Mouse (Mus musculus) right cerebral cortex, postnatal 4 days (tissue): Measurements from ENCODE around the gene Sem1.
"Not testable (repeated sequence)": the region's sequence is repeated elsewhere in the genome, so short reads cannot be mapped to it uniquely, and the experiment has no call there.

Experiments used
- DNase-seq: peaks from one replicate; pipeline ENCODE4 v3.0.0-alpha.2; 2022

Sem1 gene

DNA sequence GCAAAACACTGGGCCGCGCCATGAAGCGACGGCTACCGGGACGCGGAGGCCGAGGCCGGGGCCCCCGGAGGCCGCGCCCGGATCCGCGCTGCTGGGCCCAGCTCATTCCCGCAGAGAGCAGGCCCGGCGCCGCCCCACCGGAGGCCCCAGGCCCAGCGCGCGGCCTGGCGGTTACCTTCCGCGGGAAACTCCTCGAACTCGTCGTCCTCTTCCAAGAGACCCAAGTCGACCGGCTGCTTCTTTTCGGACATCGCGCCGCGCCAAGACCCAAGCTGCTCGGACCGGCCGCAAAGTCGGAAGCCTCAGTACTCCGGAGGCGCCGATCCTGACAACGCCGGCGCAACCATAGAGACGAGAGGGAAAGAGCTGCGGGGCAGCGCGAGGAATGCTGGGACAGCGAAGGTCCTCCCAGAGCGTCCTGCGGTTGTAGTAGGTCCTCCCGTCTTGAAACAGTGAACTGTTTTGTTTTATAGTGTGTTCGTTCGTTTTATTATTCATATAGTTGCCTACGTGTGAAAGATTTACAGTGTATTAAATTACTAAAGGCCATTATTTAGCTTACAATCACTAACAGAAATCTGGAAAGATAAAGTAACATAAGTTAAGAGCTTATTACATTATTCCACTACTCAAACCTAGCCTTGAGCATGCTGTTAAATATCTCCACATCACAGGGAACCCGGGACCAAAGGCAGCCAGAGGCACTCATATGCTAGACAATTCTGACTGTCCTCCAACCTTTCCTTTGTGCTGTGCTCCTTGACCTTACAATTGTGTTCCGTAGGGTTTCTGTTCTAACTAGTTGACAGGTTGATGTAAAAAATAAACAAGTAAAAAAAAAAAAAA, at the start of gene Sem1:
Gene Sem1, minus strand, starts transcription at position 360 of the 846 bp plus-strand sequence.
- peak; percentile 86 for DNase-seq

DNA sequence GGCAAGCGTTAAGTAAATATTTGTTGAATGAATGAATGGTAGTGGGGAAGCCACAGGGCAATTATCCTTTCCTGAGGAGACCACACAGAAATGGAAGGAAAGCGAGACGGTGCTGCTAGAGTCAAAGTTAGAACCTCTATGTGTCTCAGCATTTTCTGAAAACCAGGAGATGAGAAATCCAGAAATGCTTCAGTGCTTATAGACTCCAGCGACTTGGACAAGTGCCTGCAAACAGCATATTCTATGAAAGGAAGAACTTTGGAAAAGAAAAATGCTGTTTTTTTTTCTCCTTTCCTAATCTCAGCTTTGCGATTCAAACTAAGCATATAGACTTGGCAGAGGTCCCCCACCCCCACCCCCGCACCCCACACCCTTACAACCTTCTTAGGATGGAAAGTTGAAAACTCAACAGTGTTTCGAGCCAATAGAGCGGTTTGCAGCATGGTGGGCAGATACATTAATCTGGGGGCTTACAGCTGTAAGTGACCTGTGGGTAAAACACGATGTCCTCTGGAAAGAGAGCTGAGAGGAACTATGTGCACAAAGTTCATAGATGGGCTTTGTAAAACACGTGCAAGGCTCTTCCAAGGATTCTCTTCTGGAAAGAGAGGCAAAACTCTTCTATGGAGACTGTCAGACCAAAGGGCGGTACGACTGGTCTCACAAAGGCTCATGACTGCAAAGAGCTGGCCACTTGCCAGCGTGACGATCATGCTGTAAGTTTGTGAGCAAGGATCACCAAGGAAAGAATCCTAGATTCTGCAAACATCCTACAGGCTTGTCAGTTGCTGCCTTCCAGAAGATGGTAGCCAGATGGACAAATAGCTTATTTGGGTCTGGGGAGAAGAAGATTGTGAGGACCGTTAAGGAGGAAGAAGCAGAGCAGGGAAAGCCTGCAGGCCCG, 44.6 kb upstream of the Sem1 start:
- DNase-seq, result peak; percentile 34

DNA sequence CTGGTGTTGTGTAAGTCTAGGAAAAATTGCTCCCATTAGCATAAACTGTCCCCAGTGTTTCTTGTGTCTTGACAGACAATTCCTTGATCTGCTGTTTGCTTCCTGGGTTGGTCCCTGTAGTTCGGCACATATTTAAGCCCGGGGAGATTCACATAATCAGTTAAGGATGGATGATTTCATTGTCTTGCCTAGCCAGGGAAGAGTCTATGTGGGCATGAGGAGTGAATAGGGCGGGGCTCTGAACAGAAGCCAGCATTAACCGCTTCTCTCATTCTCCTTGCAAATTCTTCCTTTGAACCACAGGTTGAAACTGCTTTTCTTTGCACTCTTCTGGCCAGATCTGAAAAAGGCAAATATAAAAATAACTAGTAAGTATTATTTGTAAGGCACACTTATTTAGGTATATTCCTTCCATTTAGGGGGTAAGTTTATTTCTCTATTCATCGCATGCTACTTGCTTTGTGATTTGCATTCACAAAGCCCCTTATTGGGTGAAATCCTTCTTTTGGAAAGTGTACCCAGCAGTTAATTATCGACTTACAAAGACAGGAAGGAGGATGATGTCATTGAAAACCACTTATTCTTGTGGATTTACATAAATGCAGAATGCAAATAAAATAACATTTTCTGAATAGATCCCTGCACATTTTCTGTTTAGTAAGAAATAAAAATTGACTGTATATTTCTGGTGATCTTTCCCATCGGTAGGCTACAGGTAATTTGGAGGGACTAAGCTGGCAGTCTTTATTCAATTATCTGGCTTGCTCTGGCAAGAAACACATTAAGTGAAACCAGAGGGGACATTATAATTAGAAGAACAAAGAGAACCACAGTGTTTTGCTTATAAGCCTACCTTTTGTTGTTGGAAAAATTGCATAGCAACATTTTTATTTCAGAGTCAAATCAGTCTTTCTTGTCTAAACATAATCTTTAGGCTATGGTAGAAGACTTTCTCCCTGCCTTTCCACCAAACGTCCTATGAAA, 25.4 kb upstream of the Sem1 start:
- no peak for DNase-seq

DNA sequence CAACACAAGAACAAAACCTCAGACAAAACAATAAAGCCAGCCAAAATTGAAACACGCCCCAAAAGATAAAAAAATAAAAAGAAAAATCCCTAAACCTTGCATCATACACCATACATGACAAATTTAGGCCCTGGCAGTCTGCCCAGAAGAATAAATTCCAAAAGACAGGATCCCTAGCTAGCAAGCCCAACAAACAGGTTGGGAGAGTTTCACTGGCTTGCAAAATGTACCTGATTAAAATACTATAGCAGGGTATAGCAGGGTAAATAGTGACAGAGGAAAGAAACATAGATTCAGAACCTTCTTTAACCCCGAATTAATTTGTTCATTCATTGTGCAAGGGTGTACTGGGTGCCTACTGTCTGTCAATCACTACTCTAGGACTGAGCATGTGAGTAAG, 7.8 kb upstream of the Sem1 start:
- no peak for DNase-seq

DNA sequence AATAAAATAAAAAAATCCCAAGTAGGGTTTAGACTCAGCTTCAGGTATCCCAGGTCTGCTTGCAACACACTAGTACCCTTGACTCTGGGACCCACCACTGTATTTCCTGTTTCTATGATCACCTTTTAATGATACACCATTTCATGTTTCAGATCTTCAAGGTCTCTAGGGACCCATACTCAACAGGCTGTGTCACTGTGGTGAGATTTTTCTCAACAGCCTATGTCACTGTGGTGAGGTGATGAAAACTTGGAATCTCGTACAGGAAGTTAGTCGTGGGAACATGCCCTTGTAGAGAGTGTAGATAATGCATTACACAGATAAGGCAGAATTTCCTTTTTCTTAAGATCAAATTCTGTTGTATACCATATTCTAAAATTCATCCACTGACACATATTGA, 3.4 kb upstream of the Sem1 start:
- DNase-seq, result no peak

DNA sequence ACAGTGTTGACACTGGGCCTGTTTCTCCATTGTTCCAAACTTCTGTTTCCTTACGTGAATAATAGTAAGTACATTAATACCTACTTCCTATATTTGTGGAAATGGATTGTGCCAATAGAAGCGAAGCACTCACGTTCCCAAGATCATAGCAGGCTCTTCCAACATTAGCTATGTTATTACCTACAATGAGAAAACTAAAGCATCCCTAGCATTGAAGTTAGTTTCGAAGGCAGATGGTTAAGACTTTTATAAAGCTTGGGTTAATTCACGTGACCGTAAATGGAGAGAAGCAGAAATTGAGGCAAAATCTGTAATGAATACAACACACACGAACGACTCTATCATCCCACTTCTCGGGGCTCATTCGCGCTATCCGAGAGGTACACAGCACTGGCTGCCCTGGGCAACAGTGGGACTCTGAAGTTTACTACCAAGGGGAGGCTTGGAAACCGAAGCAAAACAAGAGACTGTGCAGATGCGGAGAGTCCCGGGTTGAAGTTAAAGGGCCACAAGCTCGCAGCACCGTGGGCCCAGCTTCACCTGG, 650 bp downstream of the Sem1 start:
- DNase-seq, result no peak

DNA sequence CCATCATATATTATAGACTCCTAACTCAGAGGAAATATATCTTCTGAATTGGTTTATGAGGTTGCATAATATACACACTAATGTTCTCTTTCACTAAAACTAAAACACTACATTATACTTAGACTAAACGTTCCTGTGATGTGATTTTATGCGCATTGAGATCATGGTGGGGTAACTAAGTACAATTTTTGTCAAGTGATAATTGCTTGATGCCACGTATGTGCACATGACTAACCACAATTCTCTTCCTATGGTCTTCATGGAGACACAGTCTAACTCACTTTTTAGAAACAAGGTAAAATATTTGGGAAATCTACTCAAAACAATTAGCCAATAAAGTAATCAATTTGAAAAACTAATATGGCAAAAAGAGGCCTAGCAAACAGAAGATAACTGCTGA, 1.2 kb downstream of the Sem1 start:
- no peak for DNase-seq

DNA sequence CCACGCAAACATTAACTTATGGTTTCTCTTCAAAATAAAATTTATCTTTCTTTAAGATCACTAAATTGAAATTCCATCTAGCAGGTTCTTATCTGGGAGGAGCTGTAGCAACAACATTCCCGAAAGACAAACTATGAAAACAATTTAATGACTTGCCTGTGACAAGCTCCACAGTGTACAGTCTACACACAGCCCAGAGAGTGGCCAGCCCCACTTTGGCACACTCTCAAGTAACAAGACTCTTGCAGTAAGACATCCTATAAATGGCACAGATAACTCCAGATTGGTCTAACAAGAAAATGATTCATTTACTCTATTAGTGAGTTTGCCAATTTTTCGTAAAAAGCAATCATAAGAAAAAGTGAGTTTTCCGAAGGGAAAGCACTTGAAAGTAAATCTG, 2.7 kb downstream of the Sem1 start:
- no peak for DNase-seq

DNA sequence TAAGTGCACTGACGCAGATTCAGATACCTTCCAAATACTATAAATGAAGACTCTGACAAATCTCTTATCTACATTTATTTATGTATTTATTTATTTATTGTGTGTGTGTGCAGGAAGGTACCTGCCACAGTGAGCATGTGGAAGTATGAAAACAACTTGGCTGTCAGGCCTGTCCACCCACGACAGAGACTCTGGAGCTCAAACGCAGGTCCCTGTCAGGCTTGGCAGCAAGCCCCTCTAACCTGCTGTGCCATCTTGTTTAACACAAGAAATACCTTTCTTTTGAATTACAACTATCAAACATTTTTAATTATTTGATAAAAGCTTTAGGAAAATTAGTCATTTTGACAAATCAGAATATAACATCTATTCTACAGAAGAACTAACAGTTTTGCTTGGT, 10.0 kb downstream of the Sem1 start:
- DNase-seq, result no peak

DNA sequence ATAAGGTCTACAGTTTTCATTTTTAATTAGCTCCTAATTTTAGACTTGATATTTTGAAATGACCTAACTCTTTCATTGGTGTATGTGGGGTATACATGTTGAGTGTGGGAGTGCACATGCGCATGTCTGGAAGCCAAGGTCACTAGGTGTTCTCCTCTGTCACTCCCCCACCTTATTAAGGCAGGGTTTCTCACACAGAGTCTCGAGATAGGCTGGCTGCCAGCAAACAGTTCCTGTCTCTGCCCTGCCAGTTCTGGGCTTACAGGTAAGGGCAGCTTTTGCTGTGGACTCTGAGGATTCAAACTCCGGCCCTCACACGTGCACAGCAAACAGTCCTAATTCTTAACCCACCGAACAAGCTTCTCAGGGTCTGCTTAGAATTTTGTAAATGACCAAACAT, 14.8 kb downstream of the Sem1 start:
- no peak for DNase-seq

DNA sequence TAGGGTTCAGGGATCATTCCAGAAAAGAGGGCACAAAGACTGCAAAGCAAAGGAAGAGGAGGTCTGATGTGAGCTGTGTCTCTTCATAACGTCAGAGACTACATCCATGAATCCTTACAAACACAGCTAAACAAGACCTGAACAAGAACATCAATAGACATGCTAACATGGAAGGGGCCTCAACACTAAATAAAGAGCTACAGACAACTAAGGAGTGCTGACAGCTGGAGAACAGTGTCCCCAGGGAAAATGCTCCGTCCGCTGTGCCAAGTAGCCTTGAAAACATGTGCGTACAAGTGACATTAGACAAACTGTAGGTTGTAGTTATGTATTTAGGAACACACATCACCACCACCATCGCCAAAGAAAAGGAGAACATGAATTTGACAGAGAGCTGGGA, 15.7 kb downstream of the Sem1 start:
- DNase-seq, result no peak

DNA sequence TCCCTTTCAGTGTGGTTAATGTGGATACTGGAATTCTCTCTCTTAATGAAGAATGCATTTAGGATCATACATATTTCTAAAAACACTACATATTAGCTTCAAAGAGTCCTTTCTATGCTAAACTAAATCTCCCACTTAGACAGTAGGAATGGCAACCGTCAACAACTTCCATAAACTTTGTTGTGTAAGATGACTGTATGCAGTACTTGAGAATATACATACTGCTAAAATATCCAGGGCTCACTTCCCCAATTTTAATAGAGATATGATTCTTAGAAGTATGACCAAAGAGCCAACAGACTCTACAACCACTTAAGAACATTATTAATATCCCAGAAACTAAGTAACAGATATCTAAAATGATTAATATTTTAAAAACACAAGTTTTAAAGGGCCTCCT, 20.8 kb downstream of the Sem1 start:
- DNase-seq, result no peak

DNA sequence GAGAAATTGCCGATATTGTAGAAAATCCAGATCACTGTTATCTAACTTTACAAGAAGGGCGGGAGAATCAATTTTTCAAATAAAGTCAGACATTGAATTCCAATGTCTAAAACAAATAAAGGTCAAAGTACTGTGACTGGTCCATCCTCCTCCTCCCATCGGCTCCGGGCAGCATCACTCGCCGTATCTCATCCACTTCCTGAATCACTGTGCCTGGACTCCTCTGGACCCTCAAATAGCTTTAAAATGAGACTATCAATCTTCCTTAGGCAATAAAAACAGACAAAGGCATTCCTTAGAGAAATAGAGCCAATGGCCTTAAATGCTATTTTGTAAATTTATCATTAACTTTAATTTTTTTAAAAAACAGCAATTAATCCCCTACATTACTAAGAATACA, 26.5 kb downstream of the Sem1 start:
- no peak for DNase-seq

DNA sequence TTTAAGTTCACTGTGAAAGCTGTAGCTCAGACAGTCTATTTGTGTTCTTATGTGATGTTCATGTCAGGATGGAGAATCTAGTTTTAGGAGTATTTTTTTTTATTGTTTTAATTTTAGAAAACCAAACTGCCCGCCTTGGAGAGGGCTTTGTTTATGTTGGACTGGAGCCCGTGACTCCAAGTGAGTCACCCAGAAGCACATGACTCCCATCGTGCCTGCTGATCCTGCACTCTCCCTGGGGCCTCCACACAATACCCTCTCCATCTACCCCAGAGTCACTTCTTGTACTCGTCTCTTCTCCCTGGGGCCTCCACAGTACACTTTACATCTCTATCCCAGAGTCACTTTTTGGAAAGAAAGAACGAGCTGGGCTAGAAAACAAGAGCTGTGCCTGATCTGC, 30.5 kb downstream of the Sem1 start:
- no peak for DNase-seq

DNA sequence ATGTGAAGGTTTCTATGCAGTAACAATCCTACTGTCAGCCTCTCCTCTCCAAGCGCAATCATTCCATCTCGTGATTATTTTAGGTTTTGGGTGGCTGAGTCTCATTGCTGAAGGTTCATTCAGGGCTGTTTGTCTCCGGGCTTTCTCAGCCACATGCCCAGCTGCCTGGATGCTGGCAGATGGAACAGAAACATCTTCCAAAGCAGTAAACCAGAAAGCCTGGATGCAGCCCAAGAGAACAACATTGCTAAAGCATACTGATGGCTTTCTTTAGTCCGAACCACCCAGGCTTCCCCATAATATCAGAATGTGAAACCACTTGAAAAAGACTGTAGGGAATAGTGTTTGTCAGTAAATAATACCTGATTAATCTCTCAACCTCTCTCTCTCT, 34.2 kb downstream of the Sem1 start:
- peak; percentile 26 for DNase-seq

DNA sequence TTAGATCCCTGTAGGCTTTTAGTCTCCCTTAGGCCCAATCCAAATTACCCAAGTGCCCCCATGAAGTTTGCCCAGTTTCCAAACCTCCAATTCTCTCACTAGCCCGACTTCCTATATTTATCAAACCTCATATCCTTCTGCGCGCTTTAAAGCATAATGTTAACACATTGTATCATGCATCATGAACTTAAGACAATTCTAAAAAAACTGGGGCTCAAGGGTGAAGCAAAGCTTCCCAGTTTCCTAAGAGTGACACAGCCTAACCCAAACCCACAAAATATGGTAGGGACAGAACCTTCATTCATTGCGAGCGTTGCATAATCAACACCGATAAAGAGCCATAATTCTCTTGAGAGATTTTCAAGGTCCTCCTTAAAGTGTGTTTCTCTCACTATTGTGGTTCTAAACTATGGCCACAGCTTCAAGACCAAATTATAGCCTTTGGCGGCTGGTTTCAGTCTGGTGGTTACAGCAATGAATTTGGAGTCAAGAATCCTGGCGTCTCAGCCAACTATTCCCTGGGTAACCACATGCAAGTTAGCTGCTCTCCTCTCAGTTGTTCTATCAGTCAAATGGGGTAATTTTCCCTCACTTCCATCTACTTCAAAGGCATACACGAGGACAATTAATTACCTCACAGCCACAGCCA, 34.7 kb downstream of the Sem1 start:
- DNase-seq, result no peak

DNA sequence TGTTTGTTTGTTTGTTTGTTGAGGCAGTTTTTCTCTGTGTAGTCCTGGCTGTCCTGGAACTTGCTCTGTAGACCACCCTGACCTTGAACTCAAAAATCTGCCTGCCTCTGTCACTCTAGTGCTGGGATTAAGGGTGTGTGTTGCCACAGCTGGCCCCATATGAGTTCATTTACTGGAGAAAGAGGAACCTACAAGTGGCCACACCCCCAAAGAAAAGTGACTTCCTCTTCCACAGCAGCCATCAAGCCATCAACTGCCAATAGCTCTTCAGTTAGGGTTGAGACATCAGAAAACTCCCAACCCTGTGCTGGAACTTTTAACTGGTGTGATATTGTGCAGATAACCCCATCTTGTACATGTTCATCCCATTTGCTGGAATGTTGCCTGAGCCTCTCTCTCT, 36.3 kb downstream of the Sem1 start:
- no peak for DNase-seq

DNA sequence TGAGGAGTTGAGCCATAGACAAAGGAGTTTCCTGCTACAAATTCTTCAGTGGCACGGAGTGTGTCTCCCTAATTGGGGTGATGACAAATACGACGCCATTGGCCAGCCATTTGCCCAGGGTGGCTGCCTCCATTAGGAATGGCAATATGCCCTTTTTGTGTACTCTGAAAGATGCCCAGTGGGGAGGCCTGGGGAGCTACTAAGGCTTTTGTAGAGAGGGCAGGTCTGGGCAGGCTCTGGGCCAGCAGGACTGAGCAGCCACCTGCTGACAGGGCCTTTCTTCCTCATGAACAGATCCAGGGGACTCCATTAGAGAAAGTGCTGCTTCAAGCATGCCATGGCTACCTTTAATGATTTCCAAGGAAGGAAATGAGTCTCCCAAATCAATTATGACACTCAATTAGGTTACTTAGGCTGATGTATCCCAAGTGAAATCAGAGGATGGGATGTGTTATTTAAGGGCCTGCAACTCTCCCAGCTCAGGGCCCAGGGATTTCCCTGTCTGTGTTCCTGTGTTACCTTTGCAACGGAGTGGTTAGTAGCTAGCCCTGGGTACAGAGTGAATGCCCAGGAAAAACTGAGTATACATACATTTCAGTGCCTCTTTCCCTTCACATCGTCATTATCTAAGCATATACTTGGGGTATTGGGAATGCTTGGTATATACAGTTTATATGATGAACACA, 41.5 kb downstream of the Sem1 start:
- DNase-seq, result no peak

DNA sequence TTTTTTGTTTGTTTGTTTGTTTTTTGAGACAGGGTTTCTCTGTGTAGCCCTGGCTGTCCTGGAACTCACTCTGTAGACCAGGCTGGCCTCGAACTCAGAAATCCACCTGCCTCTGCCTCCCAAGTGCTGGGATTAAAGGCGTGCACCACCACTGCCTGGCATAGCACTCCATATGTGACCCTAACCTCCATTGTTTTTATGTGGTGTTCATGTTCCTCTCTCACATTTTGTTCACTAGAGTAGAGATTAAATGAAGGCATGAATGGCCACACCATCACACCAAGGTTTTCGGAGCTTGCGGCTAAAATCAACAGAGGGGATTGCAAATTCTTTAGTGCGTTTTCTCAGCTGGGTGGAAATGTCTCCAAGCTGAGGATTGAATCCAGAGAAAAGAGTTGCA, 42.1 kb downstream of the Sem1 start:
- DNase-seq, result not testable (repeated sequence)
